Mouse (Mus musculus): ENCODE measurements around the gene Timm22. TPM values are rescaled to one million over a fixed set of nuclear protein-coding genes. Genes with fewer than 3 reads are reported as not detected.

Gene Timm22
- polyA plus RNA-seq, 1 experiment from 2014 or later: 91.9 TPM

Other genes starting within 250 kb of the Timm22 start
- 67.7 and 68.4 TPM in 2 replicates for gene Vps53, start 227.3 kb upstream of the Timm22 start, polyA plus RNA-seq (2015; fragmentation: Nextera tagmentation; extraction: Ambion mirVana)
- gene Fam57a, start 227.3 kb upstream of the Timm22 start, polyA plus RNA-seq (2015; fragmentation: Nextera tagmentation; extraction: Ambion mirVana): 23.8 and 27.3 TPM in 2 replicates
- 0.38 and 0.60 TPM in 2 replicates for gene Dbil5, start 189.3 kb upstream of the Timm22 start, polyA plus RNA-seq (2015; fragmentation: Nextera tagmentation; extraction: Ambion mirVana)
- 15.5 and 17.9 TPM in 2 replicates for gene Gemin4, start 189.3 kb upstream of the Timm22 start, polyA plus RNA-seq (2015; fragmentation: Nextera tagmentation; extraction: Ambion mirVana)
- gene Mrm3, start 163.2 kb upstream of the Timm22 start, polyA plus RNA-seq (2015; fragmentation: Nextera tagmentation; extraction: Ambion mirVana): 23.8 and 26.6 TPM in 2 replicates
- 119 and 120 TPM in 2 replicates for gene Glod4, start 163.2 kb upstream of the Timm22 start, polyA plus RNA-seq (2015; fragmentation: Nextera tagmentation; extraction: Ambion mirVana)
- 26.1 and 27.5 TPM in 2 replicates for gene Nxn, start 7.8 kb upstream of the Timm22 start, polyA plus RNA-seq (2015; fragmentation: Nextera tagmentation; extraction: Ambion mirVana)
- 99.9 and 113 TPM in 2 replicates for gene Abr, start 215.4 kb downstream of the Timm22 start, polyA plus RNA-seq (2015; fragmentation: Nextera tagmentation; extraction: Ambion mirVana)

Measured in hindbrain, embryonic 15.5 days (tissue).